Mouse (Mus musculus) C2C12 (cell line): ENCODE results near the gene Gm49601.

Source experiments
- CEBPB ChIP-seq: IDR thresholded peaks from one replicate; pipeline ENCODE4 v1.6.1; 2011; ENCODE audit warnings: low read depth, mild to moderate bottlenecking, control low read depth, moderate library complexity
- CTCF ChIP-seq: IDR thresholded peaks from one replicate; pipeline ENCODE4 v1.5.1; 2011; ENCODE audit not compliant: control insufficient read depth, insufficient read depth, insufficient read length
- MAX ChIP-seq: IDR thresholded peaks from one replicate; pipeline ENCODE4 v1.6.1; 2011; ENCODE audit warnings: mild to moderate bottlenecking, control low read depth
- MYOG ChIP-seq: IDR thresholded peaks from one replicate; pipeline ENCODE4 v1.6.1; 2011; ENCODE audit not compliant: control insufficient read depth, insufficient read length; ENCODE audit errors: extremely low read depth
- USF1 ChIP-seq: IDR thresholded peaks from one replicate; pipeline ENCODE4 v1.6.1; 2011; ENCODE audit warnings: low read depth, mild to moderate bottlenecking, control low read depth, moderate library complexity

DNA sequence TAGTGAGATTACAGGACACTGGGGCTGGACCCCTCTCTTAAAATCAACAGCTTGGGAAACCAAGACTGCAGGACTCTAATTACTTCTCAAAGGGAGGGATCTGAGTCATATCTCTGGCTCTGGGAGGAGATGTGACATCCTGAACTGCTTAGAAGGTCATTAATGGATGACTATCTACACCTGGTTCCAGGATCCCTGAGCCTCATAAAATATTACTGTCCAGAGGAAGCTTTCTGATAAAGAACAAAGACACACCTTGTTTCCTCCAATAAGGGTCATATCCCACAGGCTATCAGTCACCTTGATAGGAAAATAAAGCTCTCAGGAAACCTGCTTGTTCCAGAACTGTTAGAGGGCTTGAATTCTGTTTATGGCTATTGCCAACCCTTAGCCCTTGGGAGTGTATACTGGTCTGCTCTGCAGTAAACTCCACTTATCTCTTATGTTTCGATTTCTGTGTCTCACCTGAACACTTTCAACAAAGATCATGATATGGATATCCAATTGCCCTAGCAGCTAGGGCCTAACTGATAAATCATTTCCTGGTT is 13.2 kb upstream of the Gm49601 start:
- TF ChIP-seq CTCF (no peak), MYOG (no peak), USF1 (no peak), MAX (no peak), CEBPB (no peak)
